Comparison of ENCODE assay signal across 15 mouse cellular contexts in genomic region chr1:187725351-187725750, GRCm38 (mm10).
"Had no signal": no experiment of that assay in that cellular context is flagged by ENCODE, and none has a peak within 500 bp of the region (broad histone marks: within the 10 kb centered on the region; RNA-seq: fewer than 3 reads in every experiment).

No protein-coding gene starts in this region.

- H3K27me3 ChIP-seq: neural tube, embryonic 15.5 days; stomach, embryonic 15.5 days had no signal

- H3K9me3 ChIP-seq: neural tube, embryonic 15.5 days; stomach, embryonic 15.5 days had no signal

- H3K4me1 ChIP-seq: neural tube, embryonic 15.5 days; stomach, embryonic 15.5 days had no signal

- DNase-seq: retina, postnatal 1 day; right cerebral cortex, adult 18-20 months; right cerebral cortex, postnatal 14 days; right cerebral cortex, postnatal 25 days; right cerebral cortex, postnatal 4 days; spleen, adult 18-20 months; thymus, adult 18-20 months; thymus, adult 2 months; thymus, postnatal 14 days; thymus, postnatal 25 days; thymus, postnatal 36 days; thymus, postnatal 4 days had no signal

- H3K27ac ChIP-seq: neural tube, embryonic 15.5 days; stomach, embryonic 15.5 days; stomach, postnatal 0 days had no signal

- H3K4me2 ChIP-seq: neural tube, embryonic 15.5 days; stomach, embryonic 15.5 days had no signal

- H3K9ac ChIP-seq: neural tube, embryonic 15.5 days; stomach, embryonic 15.5 days had no signal

- H3K4me3 ChIP-seq: neural tube, embryonic 15.5 days; stomach, embryonic 15.5 days had no signal

- H3K36me3 ChIP-seq: neural tube, embryonic 15.5 days; stomach, embryonic 15.5 days had no signal
